Mouse (Mus musculus) heart, embryonic 10.5 days (tissue): Measurements from ENCODE around the gene Kcnk18. TPM values are rescaled to one million over a fixed set of nuclear protein-coding genes. Genes with fewer than 3 reads are reported as not detected.

Source experiments
- DNase-seq: peaks from one replicate; pipeline ENCODE4 v3.0.0-alpha.2; 2017; ENCODE audit warnings: low spot score
- H3K27ac ChIP-seq: fragments of 300-500 bp; sonication (generic); 2 replicates; pipeline ENCODE4 v1.5.1; 2016; ENCODE audit warnings: mild to moderate bottlenecking
- H3K27me3 ChIP-seq: fragments of 300-500 bp; sonication (generic); 2 replicates; pipeline ENCODE4 v1.6.1; 2016; ENCODE audit warnings: mild to moderate bottlenecking; ENCODE audit not compliant: poor library complexity, insufficient read depth, severe bottlenecking
- H3K36me3 ChIP-seq: fragments of 300-500 bp; sonication (generic); 2 replicates; pipeline ENCODE4 v1.6.1; 2016; ENCODE audit warnings: mild to moderate bottlenecking, moderate library complexity
- H3K4me1 ChIP-seq: fragments of 300-500 bp; sonication (generic); 2 replicates; pipeline ENCODE4 v1.6.1; 2016; ENCODE audit warnings: mild to moderate bottlenecking
- H3K4me3 ChIP-seq: fragments of 300-500 bp; sonication (generic); 2 replicates; pipeline ENCODE4 v1.5.1; 2016; ENCODE audit warnings: mild to moderate bottlenecking, moderate library complexity
- H3K9me3 ChIP-seq: fragments of 300-500 bp; sonication (generic); 2 replicates; pipeline ENCODE4 v1.6.1; 2016; ENCODE audit warnings: mild to moderate bottlenecking, moderate library complexity
- WGBS: fragments of 180-500 bp; shearing (Covaris S2); methylation state at CpG from one replicate; pipeline ENCODE4 v1.1.7; 2016; 5-methylcytosine and 5-hydroxymethylcytosine counted together
- polyA plus RNA-seq: library from polyadenylated mRNA; unstranded; fragments of >200 nt; fragmentation: Nextera tagmentation; extraction: Ambion mirVana; gene quantifications from 2 replicates; pipeline ENCODE4 v1.2.1, GENCODE M21; 2016

The Kcnk18 gene
- polyA plus RNA-seq, 1 experiment from 2014 or later: not detected

DNA sequence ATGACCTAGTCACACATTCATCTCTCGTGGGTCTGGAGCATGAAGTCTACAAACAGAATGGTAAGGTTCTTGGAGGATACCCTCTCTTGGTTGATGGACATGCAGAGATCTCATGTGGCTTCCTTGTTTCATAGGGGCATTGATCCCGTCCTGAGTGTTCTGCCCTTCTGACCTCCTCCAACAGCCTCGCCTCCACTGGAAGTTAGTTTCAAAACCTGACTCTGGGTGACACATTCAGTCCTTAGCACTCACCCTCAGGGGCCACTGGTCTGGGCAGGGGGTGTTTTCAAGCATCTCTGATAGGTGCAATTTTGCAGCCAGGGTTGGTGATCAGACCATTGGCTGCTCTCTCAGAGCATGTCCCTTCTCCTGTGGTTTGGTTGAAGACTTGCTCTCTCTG lies 19.6 kb downstream of the Kcnk18 start:
- no peaks in the 10 kb centered on the region for H3K9me3 ChIP-seq
- H3K27ac ChIP-seq: no peak overlapping the region
- no peaks in the 10 kb centered on the region for H3K36me3 ChIP-seq
- DNase-seq: no peak
- no peak overlapping the region for H3K4me3 ChIP-seq
- 84% methylated on average over 3 of the region's 3 CpGs for WGBS
- H3K27me3 ChIP-seq: peaks cover 32% of the 10 kb centered on the region
- H3K4me1 ChIP-seq: no peaks in the 10 kb centered on the region

DNA sequence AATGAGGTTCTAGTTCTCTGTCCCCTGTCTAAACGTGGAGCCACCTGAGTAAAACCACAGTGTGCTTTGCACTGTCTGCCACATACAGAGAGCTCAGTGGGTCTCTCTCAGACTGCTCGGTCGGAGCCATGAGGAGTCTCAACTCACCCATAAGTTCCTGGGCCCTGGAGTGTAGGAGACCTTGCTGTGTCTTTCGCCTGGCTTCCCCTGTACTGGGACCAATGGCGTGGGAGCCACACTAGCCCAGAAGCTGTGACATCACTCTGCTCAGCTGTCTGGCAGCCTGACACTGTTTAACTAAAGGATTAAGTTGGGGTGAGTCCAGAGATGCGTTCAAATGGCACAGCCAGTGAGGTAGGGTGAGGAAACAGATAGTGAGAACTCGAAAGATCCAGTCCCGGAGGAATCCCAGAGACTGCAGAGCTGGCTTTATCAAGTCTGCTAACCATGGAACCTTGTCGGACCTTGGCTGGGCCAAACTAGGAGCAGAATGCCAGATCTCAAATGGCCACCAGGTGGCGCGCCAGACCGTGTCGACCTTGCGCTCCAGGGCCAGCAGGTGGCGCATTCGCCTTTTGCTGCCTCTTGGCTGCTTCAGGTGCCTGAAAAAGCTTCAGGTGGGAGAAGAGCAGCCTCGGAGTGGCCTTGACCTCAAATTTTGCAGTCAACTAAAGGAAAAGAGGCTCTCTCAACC lies 20.3 kb downstream of the Kcnk18 start:
- Histone ChIP-seq H3K27ac (no peak overlapping the region), H3K36me3 (no peaks in the 10 kb centered on the region), H3K4me1 (no peaks in the 10 kb centered on the region), H3K9me3 (no peaks in the 10 kb centered on the region), H3K4me3 (no peak overlapping the region), H3K27me3 (peaks cover 32% of the 10 kb centered on the region)
- 20% methylated on average over 17 of the region's 17 CpGs for WGBS
- DNase-seq: peak; percentile 91

GRCm38 (mm10) chr19:59241987-59242386 lies 23.0 kb downstream of the Kcnk18 start:
- H3K27me3 ChIP-seq: peaks cover 27% of the 10 kb centered on the region; the same call in 1 of the 2 replicates
- no peaks in the 10 kb centered on the region for H3K4me1 ChIP-seq
- no peaks in the 10 kb centered on the region for H3K36me3 ChIP-seq
- no peaks in the 10 kb centered on the region for H3K9me3 ChIP-seq
- WGBS: 80% methylated on average over 4 of the region's 4 CpGs
- H3K4me3 ChIP-seq: no peak overlapping the region
- no peak overlapping the region for H3K27ac ChIP-seq
- DNase-seq: no peak

DNA sequence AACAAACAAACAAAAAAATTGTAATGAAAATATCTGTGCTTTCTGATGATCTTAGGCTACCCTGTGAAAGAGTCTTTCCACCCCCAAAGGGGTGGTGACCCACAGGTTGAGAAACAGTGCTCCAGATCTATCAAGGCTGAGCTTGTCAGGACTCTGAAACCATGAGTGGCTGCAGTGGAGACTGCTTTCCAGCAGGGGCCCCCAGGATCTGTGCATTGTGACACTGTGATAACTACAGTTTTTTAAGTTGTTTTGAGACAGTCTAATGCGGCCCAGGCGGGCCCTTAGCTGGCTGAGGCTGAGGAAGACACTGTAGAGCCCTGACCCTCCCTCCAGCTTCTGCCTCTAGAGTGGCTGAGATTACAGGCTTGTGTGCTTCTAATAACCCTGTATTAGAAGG lies 24.0 kb downstream of the Kcnk18 start:
- Histone ChIP-seq H3K4me3 (no peak overlapping the region), H3K9me3 (no peaks in the 10 kb centered on the region), H3K27me3 (peaks cover 25% of the 10 kb centered on the region; the same call in 1 of the 2 replicates), H3K27ac (no peak overlapping the region), H3K36me3 (no peaks in the 10 kb centered on the region), H3K4me1 (no peaks in the 10 kb centered on the region)
- WGBS: 67% methylated on average over 2 of the region's 2 CpGs
- no peak for DNase-seq

DNA sequence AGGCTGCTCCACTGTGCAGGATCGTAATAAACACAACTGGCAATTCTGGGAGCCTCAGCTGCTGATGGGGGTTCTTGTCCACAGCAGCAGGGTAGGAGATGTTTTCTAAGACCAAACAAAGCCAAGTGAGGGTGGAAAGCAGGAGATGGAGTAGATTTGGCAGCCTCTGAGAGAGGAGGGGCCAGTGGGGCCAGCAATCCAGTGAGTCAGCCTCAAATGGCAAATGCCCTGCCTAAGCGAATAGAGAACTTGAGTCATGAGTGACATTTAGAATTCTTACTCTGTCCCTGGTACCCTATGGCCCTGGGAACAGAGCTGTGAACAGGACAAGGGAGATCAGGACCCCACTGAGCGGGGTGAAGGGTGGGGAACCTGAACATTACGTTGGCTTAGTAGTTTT lies 29.1 kb downstream of the Kcnk18 start:
- Histone ChIP-seq H3K27ac (no peak overlapping the region), H3K4me3 (no peak overlapping the region), H3K36me3 (no peaks in the 10 kb centered on the region), H3K27me3 (no peaks in the 10 kb centered on the region; the same call in 1 of the 2 replicates), H3K4me1 (no peaks in the 10 kb centered on the region), H3K9me3 (no peaks in the 10 kb centered on the region)
- no peak for DNase-seq
- WGBS: 81% methylated on average over 4 of the region's 4 CpGs

- H3K4me1 ChIP-seq: no peaks in the 10 kb centered on the region
- no peaks in the 10 kb centered on the region; the same call in 1 of the 2 replicates for H3K27me3 ChIP-seq
- DNase-seq: no peak
- H3K9me3 ChIP-seq: no peaks in the 10 kb centered on the region
- no peaks in the 10 kb centered on the region for H3K36me3 ChIP-seq
- 64% methylated on average over 11 of the region's 11 CpGs for WGBS
- no peak overlapping the region for H3K27ac ChIP-seq
- H3K4me3 ChIP-seq: no peak overlapping the region
Measured at GRCm38 (mm10) chr19:59248553-59249286, 29.7 kb downstream of the Kcnk18 start.

DNA sequence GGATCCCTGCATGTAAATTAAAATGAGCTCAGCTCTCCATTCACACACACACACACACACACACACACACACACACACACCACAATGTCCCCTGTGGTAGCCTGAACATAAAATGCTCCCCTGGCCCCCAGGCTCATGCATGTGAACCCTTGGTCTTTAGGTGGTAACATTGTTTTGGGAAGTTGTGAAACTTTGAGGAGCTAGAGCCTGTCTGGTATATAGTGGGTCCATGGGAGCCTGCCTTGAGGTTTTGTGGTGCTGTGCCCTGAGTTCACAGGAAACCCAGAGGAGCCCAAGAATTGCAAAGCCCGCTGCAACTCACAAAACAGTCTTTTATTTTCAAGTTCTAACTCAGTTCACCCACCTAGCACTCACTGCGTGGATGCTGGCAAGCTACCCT lies 33.6 kb downstream of the Kcnk18 start:
- Histone ChIP-seq H3K27me3 (no peaks in the 10 kb centered on the region; the same call in 1 of the 2 replicates), H3K9me3 (no peaks in the 10 kb centered on the region), H3K4me3 (no peak overlapping the region), H3K27ac (no peak overlapping the region), H3K4me1 (no peaks in the 10 kb centered on the region), H3K36me3 (no peaks in the 10 kb centered on the region)
- no peak for DNase-seq
- 64% methylated on average over 2 of the region's 2 CpGs for WGBS

GRCm38 (mm10) chr19:59259633-59260032 lies 40.6 kb downstream of the Kcnk18 start:
- Histone ChIP-seq H3K36me3 (no peaks in the 10 kb centered on the region), H3K4me1 (peaks cover 21% of the 10 kb centered on the region), H3K9me3 (no peaks in the 10 kb centered on the region), H3K27me3 (peaks cover 50% of the 10 kb centered on the region), H3K4me3 (no peak overlapping the region), H3K27ac (no peak overlapping the region)
- 33% methylated on average over 5 of the region's 5 CpGs for WGBS
- DNase-seq: no peak

DNA sequence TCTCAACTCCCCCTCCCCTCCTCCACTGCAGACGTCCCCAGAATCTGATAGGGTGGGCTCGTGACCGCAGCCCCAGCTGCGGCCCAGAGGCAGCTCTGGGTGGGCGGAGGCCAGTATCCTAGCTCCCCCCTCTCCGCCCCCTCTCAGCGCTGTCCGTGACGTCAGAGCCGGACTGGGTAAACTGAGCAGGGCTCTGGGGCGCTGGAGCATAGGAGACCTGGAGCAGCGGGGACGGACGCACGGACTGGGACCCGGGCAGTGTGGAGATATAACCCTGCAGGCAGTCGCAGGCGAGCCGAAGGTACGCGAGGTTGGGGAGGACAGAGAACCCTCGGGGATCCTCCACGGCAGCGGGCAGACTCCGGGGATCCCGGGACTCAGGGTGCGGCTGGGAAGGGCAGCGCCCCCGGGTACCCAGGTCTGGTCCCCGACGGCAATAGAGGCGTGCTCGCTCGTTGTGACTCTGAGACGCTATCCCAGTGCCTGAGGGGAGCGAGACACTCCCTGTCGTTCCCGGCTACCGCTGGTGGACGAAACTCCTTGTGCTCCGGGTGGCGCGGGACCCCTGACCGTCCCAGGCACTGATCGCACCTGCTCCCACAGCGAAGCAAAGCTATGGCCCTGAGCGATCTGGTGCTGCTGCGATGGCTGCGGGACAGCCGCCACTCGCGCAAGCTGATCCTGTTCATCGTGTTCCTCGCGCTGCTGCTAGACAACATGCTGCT lies 41.9 kb downstream of the Kcnk18 start, which contains the start of gene Slc18a2:
Slc18a2 (plus strand) TSS at position 179 of the 725 bp plus-strand sequence.
- Histone ChIP-seq H3K27me3 (peaks cover 54% of the 10 kb centered on the region), H3K27ac (peak within 1 kb of the TSS; percentile 80), H3K36me3 (no peaks in the 10 kb centered on the region), H3K4me1 (peaks cover 21% of the 10 kb centered on the region), H3K4me3 (peak within 1 kb of the TSS; percentile 66), H3K9me3 (no peaks in the 10 kb centered on the region)
- peak; percentile 84 for DNase-seq
- under 1% methylated on average over 55 of the region's 55 CpGs for WGBS

- Histone ChIP-seq H3K9me3 (no peaks in the 10 kb centered on the region), H3K4me3 (peak overlapping the region; percentile 66), H3K27ac (no peak overlapping the region), H3K4me1 (peaks cover 21% of the 10 kb centered on the region), H3K36me3 (no peaks in the 10 kb centered on the region), H3K27me3 (peaks cover 54% of the 10 kb centered on the region)
- peak; percentile 81 for DNase-seq
- WGBS: 27% methylated on average over 7 of the region's 7 CpGs
Measured at GRCm38 (mm10) chr19:59261604-59262003, 42.6 kb downstream of the Kcnk18 start.

GRCm38 (mm10) chr19:59263171-59263570 lies 44.2 kb downstream of the Kcnk18 start:
- Histone ChIP-seq H3K36me3 (no peaks in the 10 kb centered on the region), H3K4me1 (peaks cover 33% of the 10 kb centered on the region), H3K27me3 (peaks cover 54% of the 10 kb centered on the region), H3K4me3 (no peak overlapping the region), H3K9me3 (no peaks in the 10 kb centered on the region), H3K27ac (no peak overlapping the region)
- 89% methylated on average over 9 of the region's 9 CpGs for WGBS
- DNase-seq: no peak

GRCm38 (mm10) chr19:59264838-59265532 lies 46.0 kb downstream of the Kcnk18 start:
- H3K27me3 ChIP-seq: peaks cover 50% of the 10 kb centered on the region
- no peaks in the 10 kb centered on the region for H3K9me3 ChIP-seq
- peaks cover 27% of the 10 kb centered on the region for H3K4me1 ChIP-seq
- H3K4me3 ChIP-seq: no peak overlapping the region
- H3K27ac ChIP-seq: no peak overlapping the region
- 81% methylated on average over 9 of the region's 9 CpGs for WGBS
- no peaks in the 10 kb centered on the region for H3K36me3 ChIP-seq
- DNase-seq: no peak
